Mouse (Mus musculus) induced T-regulatory cell, adult 2 months (primary cell): Measurements from ENCODE around the gene Sec31a.

Experiments
- DNase-seq: peaks from one replicate; pipeline ENCODE4 v3.0.0-alpha.2; 2012; ENCODE audit warnings: low read depth

The Sec31a gene

GRCm38 (mm10) chr5:100408485-100408884, 7.5 kb downstream of the Sec31a start:
- no peak for DNase-seq

GRCm38 (mm10) chr5:100396753-100397152, 19.3 kb downstream of the Sec31a start:
- no peak for DNase-seq

GRCm38 (mm10) chr5:100393681-100394080, 22.4 kb downstream of the Sec31a start:
- peak; percentile 9 for DNase-seq

GRCm38 (mm10) chr5:100392436-100392955, 23.5 kb downstream of the Sec31a start:
- no peak for DNase-seq

- no peak for DNase-seq
Observed at GRCm38 (mm10) chr5:100383782-100384510, 32.1 kb downstream of the Sec31a start.

GRCm38 (mm10) chr5:100381094-100381493, 34.9 kb downstream of the Sec31a start:
- DNase-seq, result no peak

GRCm38 (mm10) chr5:100380277-100380676, 35.8 kb downstream of the Sec31a start:
- DNase-seq, result no peak

- no peak for DNase-seq
Observed at GRCm38 (mm10) chr5:100378981-100379380, 37.1 kb downstream of the Sec31a start.

- no peak for DNase-seq
Observed at GRCm38 (mm10) chr5:100378211-100378610, 37.8 kb downstream of the Sec31a start.

- no peak for DNase-seq
Observed at GRCm38 (mm10) chr5:100377376-100377775, 38.7 kb downstream of the Sec31a start.

- no peak for DNase-seq
Observed at GRCm38 (mm10) chr5:100374703-100375102, 41.3 kb downstream of the Sec31a start.

GRCm38 (mm10) chr5:100373952-100374351, 42.1 kb downstream of the Sec31a start:
- peak; percentile 64 for DNase-seq

- DNase-seq, result peak; percentile 6
Observed at GRCm38 (mm10) chr5:100370919-100371318, 45.1 kb downstream of the Sec31a start.

- no peak for DNase-seq
Observed at GRCm38 (mm10) chr5:100369825-100370459, 46.1 kb downstream of the Sec31a start.

GRCm38 (mm10) chr5:100369093-100369492, 46.9 kb downstream of the Sec31a start:
- DNase-seq, result no peak

- no peak for DNase-seq
Observed at GRCm38 (mm10) chr5:100368527-100368926, 47.5 kb downstream of the Sec31a start.

GRCm38 (mm10) chr5:100367051-100367450, 49.0 kb downstream of the Sec31a start:
- DNase-seq, result no peak

- no peak for DNase-seq
Observed at GRCm38 (mm10) chr5:100360296-100360695, 55.7 kb downstream of the Sec31a start.

- DNase-seq, result no peak
Observed at GRCm38 (mm10) chr5:100358334-100358733, 57.7 kb downstream of the Sec31a start.

GRCm38 (mm10) chr5:100354644-100355043, 61.4 kb downstream of the Sec31a start:
- no peak for DNase-seq

GRCm38 (mm10) chr5:100352986-100353848, 62.8 kb downstream of the Sec31a start:
- no peak for DNase-seq

- no peak for DNase-seq
Observed at GRCm38 (mm10) chr5:100350907-100351456, 65.1 kb downstream of the Sec31a start.
